Mouse (Mus musculus) hematopoietic stem cell, adult 5-6 weeks (primary cell): ENCODE measurements around the gene Gm45716. TPM values are rescaled to one million over a fixed set of nuclear protein-coding genes. Genes with fewer than 3 reads are reported as not detected.

ENCODE experiments used
- ATAC-seq, 2 experiments: fragments of 125-278 bp in 1 of 2; replicated peaks in 1 of 2; 2 replicates each; pipeline ENCODE4 v1.8.0; 2016 to 2017; ENCODE audit warnings: inconsistent platforms in 2 of 2, mild to moderate bottlenecking in 2 of 2, moderate number of reproducible peaks in 2 of 2, low read depth in 1 of 2, moderate TSS enrichment in 1 of 2; ENCODE audit not compliant: low FRiP score in 2 of 2, poor library complexity in 2 of 2, severe bottlenecking in 2 of 2, insufficient read depth in 1 of 2, low TSS enrichment in 1 of 2
- total RNA-seq: library from RNA; stranded (forward); fragments of 172-1452, 232-1000 nt; gene quantifications from 2 replicates; pipeline ENCODE4 v1.2.3, GENCODE M21; 2017

Gene Gm45716
- 3.8 and 11.2 TPM in 2 replicates for total RNA-seq

DNA sequence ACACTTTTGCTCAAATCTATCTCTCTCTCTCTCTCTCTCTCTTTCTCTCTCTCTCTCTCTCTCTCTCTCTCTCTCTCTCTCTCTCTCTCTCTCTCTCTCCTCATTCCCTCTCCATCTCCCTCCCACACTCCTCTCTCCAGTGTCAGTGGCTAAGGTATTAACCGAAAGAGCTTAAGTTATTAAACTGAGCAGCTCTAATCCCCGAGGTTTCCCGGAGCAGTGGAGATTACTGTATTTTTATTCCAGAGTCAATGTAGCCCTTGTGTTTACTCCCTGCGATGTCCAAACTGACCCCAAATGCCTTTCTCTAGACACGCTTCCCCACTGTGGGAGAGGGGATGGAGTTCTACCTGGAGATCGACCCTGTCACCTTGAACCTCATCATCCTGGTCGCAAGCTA is at the start of gene Gm45716:
TSS of gene Gm45716 (plus strand) at position 243 of the 400 bp plus-strand sequence.
- ATAC-seq: no peak

DNA sequence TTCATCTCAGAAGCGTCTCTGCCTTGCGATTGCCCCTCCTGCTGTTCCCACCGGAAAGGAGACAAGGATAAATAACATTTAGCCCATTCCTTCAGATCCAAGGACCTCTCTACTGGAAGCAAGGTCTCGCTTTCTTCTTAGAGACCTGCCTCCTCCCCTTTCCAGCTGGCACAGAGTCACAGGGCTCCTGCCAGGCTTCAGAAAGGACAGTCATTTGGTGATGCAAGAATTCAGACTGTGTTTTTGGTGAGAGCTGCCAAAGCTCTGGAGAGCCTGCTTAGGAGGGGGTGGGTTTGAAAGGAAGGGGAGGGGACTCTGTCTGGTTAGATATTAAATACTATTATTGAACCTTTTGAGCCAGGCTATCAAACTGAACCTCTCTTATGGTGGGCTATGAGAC is 45.1 kb upstream of the Gm45716 start:
- ATAC-seq: no peak

DNA sequence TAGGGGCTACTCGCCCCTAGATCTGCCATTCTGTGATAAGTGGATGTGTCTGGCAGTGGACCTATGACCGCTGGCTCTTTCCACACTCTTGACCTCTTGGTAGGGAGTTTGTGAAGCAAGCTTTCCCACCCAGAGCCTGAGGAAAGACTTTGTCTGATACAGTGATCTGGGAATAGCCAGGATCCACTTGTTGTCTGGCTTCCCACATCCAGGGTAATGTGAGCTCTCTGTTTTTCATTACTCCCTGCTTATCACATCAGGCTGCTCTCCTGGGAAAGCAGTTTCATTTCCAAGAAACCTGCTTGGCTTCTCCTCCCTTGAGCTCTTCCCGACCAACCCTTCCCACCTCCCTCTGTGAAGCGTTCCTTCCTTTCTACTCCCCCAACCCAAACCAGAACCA is 44.5 kb upstream of the Gm45716 start:
- no peak for ATAC-seq

DNA sequence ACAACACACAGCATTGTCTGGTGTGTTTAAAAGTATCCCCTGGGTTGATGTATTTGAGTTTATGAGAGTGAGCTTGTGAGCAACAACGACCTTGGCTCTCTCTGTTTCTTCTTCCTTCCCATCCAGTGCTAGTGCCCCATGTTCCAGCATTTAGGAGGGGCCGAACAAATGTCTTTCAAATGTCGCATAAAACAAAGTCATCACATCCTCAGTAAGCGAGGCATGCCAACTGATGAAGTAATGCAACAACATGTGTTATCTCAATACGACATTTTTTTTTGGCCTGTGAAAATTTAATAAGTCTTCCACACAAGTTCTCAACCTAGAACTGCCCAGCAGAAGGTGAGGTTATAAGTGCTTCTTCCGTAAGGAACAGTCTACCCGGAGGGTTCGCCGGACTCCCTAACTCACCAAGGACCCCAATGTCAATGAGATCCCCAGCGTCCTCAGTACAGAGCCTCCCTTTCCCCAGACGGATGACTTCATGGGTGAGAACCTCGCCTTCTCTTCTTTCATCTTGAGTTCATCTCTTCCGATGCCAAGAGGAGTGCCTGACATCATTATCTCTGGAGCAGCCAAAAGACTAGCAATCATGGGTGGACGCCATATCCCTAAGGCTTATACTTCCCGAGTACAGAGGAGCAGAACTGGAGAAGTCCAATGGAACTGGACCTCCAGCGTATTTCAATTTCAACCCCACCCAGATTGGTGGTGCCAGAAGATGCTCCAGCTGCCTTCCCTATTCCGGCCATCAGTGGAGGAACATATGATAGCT is 41.2 kb upstream of the Gm45716 start:
- no peak for ATAC-seq

DNA sequence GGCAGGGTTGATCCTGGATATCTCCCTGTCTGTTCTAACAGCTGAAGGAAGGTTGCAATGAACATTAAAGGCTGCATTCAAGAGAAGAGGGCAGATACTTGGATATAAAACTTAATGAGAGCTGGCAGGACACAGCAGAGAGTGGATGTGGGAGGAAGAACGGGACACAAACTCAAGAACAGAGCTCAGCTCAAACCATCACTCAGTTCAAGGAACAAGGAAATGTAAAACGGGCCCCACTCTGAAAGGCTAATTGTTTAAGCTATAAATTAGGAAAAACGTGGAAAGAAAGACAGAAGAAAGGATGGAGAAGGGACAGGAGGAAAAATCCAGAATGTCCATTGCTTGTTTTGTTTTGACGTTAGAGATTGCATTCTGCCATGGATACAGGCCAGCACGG is 32.4 kb upstream of the Gm45716 start:
- no peak for ATAC-seq

DNA sequence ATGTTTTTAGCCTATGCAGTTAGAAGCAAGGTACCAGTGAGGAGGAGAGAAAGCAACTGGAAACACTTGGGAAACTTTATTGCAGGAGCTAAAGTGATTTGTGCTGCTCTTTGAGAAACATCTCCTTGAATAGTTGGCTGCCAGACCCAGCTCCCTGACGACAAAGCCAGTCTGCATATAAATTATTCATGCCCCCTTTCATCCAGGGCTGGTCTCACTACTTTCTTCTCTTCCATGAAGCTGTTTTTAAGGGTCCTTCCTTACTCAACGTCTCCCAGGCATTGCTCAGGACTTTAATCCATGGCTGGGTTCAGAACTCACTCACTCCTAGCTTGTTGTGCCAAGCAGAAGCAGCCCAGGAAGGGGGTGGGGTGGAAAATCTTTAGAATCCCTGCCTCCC is 32.0 kb upstream of the Gm45716 start:
- ATAC-seq: no peak

DNA sequence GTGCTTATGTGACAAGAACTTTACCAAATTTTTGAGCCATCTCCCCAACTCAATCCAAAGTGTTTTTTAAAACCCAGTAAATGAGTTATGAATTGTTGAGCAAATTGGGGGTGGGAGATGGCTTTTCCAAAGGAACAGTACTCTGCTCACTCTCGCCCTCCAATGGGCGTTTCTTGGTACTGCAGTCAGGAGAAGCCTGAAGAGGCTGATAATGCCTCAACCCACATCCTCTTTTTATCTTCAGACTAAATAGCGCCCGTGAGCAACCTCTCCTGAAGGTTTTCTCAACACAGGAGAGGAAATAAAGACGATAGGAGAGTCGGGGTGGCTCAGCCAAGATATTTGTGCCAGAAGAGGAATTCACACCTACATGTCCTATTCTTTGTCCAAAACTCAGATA is 19.7 kb upstream of the Gm45716 start:
- peak; percentile 46 to 74; a peak in 2 of 4 replicates for ATAC-seq

DNA sequence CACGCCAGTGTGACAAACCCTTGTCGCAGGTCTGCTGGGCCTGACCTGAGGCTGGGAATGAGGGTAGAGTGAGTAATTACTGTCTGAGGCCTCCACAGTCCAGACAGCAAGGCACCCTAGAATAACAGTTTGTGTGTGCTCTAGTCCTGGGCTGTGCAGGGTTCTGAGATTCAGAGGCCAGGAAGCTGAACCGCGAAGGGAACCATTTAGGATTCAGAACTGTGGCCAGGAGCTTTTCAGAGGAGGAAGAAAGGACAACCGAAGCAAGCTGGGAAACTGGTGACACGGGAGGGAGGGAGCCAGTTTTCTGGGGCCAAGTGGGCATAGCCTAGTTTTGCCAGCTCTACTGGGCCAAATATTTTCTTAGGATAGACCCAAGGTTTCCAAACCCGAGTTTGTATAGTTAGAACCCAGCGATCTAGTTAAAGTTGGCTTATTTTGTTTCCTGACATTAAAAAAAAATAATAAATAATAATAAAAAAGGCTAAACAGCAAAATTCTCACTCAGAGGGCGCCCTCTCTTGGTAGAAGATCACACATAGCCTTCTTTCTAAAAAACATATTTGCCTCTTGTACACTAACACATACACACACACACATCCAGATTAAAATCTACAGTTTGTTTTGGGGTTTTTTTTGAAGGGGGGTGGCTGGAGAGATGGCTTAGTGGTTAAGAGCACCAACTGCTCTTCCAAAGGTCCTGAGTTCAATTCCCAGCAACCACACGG is 19.0 kb upstream of the Gm45716 start:
- ATAC-seq: no peak

DNA sequence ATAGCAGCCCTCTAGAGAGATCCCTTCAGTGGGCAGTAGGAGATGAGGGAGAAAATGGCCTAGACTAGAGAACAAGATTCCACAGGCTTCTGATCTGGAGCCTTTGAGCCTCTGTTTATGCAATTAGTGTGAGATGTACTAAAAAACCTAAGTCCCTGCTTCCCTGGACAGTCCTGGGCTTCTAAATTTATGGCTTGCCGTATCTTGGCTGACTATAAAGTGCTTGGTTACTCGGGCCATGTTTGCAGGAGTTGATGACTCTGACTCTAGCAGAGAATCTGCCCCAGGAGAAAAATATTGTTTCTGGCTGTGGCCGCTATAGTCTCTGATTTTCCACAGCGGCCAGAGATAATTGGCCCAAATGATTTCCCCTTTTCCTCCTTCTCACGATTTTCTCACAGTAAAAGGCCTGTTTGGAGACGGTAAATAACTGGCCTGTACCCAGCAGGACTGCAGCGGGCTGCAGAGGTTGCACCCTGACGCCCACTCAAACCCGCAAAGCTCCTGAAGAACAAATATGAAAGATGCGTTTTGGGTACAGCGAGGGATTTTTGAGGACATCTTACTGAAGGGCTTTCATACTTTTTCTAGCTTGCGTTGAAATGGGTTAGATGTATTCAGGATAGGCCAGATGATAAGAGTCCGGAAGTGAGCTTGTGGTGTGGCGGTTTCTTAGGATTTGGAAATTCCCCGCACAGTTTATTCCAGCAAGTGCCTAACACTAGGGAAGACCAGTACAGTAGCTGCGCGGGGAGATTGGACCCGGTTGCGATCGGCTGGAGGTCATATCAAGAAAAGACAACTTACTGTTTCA is 18.1 kb upstream of the Gm45716 start:
- no peak for ATAC-seq

DNA sequence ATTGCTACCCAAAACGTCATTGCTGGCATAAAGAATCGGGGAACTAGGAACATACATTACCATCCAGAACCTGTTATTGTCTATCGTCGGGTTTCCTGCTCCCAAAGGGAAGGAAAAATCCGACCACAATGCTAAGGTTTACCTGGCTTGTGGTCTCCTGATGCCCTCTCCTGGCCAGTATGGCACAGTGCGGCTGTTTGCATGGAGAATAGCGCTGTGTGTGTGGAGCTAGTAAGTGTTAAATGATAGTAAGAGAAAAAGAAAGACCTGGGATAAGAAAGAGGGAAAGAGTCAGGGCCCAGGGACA is 17.5 kb upstream of the Gm45716 start:
- peak; percentile 84 to 86 for ATAC-seq

DNA sequence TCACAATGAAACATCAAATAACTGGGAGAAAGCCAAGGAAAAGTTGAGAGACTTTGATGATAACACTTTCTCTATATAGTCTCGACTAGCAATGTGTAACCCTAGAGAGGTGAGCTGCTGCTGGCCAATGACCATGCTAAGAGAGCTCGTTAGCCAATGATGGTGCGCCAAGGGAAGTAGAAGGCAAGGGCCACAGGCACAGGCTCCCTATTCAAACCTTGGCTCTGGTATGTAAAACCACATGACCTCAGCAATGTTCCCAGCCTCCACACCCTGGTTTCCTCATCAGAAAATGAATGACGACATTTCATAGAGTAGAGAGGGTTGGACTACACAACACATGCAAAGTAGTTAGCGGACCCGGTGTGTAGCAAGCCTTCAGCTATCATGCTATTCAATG is 15.2 kb upstream of the Gm45716 start:
- ATAC-seq: no peak

DNA sequence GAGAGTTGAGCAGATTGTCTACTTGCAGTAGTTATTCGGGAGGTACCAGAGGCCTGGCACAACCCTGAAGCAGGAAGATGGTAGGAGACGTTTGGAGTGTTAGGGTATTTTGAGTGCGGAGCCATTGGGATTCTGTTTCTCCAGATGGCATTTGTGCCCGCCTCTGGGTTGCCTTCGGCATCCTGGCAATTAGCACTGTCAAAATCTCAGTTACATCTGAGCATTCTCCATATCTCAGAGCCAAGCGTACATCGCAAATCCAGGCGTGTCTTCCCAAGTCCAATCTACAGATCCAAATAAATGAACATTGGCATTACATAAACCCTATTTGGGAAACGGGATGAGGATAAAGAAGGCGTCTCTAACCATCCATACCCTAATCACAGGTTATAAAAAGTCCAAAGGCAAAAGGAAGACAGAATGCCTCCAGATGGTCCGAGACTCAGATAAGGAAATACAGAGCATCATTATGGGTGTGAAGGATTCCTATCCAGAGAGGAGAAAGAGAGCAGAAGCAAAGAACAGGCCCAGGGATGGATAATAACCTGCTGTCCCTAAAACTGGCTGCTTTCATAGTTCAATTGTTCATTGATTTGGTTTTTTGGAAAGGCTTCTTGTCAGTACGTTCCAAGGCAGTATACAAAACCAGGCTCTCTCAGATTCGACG is 11.7 kb upstream of the Gm45716 start:
- ATAC-seq: no peak

DNA sequence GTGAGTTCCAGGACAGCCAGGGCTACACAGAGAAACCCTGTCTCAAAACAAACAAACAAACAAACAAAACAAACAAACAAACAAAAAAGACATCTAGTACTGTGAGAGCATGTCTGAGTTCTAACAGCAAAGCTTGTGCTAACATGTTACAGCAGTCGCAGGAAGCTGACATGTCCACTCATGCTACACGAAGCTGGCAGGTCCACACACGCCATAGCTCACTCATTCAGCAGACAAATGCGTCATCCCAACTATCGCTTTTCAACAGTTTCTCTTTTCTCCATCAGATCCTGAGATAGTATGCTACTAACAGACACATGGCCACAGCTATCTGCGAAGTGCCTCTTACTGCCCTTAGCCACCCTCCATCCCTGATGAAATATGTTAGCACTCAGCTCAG is 10.1 kb upstream of the Gm45716 start:
- ATAC-seq: no peak

DNA sequence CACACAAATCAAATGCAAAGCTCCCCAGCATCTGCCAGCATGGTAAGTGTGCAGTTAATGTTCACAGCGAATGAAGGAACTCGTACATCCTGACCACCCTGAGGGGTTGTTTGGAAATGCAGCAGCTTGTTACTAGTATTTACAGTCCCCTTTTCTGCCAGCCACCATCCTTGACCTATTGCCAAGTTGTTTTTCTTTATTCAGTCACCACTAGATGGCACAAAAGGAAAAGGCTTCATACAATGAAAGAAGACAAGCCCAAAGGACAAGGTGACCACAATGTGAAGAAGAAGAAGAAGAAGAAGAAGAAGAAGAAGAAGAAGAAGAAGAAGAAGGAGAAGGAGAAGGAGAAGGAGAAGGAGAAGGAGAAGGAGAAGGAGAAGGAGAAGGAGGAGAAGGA is 4.1 kb upstream of the Gm45716 start:
- peak; percentile 22 to 65 for ATAC-seq

DNA sequence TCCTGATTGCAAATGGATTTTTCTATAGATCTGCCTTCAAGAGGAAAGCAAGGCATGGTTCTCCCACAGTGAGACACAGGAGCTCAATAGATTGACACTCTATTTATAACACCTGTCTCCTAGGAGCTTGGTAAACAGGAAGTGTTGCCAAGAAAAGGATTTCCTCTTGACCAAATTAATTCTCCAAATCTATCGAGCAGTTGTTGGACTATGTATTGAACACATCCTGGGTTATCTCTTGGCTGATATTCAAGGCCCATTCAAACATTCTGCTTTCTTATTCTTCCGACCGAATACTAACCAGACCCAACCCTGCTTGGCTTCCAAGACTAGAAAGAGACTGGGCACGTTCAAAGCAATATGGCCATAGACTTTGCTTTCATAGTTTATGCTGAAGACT is 2.7 kb upstream of the Gm45716 start:
- no peak for ATAC-seq

DNA sequence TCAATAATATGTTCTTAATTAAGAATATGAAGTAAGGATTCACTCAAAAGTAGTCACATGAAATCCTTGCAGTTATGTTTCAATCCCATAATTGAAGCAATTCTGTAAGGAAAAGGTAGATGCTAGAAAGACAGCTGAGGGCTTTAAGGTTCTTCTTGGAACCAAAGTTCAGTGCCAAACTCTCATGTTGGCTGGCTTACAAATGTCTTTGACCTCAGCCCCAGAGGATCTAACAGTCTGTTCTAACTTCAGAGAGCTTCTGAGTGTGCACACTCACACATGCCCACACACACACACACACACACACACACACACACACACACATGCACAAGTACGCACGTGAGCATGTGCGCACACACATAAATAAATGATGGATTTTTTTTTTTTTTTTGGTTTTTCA is 2.7 kb downstream of the Gm45716 start:
- no peak for ATAC-seq

DNA sequence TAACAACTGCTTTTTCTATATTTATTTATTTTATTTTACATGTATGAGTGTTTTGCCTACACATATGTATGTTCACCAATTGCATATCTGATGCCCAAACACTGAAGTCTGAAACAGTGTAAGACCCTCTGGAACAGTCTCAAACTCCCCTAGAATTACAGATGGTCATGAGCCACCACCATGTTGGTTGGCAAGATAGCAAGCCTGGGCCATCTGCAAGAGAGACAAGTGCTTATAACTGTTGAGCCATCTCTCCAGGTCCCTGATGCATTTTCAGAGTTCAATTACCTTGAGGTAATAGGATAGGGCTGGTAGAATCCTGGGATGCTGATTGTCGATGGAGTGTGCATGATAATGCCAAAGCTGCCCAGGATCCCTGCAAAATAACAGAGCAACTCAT is 7.5 kb downstream of the Gm45716 start:
- no peak for ATAC-seq
